Comparison of ENCODE assay signal across 9 mouse cellular contexts in genomic region chr7:132712044-132712708, GRCm38 (mm10).
A peak's percentile ranks its signal among the peaks of the same experiment; 100 is the strongest.
DNase-seq lines count a peak whose midpoint lies in the region; ATAC-seq lines count a peak whose summit lies in the region.
"Had no signal": no experiment of that assay in that cellular context is flagged by ENCODE, and none has a peak within 500 bp of the region (broad histone marks: within the 10 kb centered on the region; RNA-seq: fewer than 3 reads in every experiment).

No protein-coding gene starts in this region.

- H3K4me1 ChIP-seq in heart, embryonic 10.5 days = peaks cover 58% of the 10 kb centered on the region
- H3K4me1 ChIP-seq in brown adipose tissue, adult 24 weeks (ENCODE audit: control insufficient read depth, insufficient read depth, insufficient read length, low read length) = peaks cover 61% of the 10 kb centered on the region
- H3K4me1 ChIP-seq in intestine, embryonic 15.5 days (replicated peaks) = peaks cover 32% of the 10 kb centered on the region
- peaks cover 42% of the 10 kb centered on the region for H3K4me1 ChIP-seq in midbrain, embryonic 10.5 days

- H3K9me3 ChIP-seq in heart, embryonic 10.5 days = no peaks in the 10 kb centered on the region
- no peaks in the 10 kb centered on the region for H3K9me3 ChIP-seq in intestine, embryonic 15.5 days
- no peaks in the 10 kb centered on the region for H3K9me3 ChIP-seq in midbrain, embryonic 10.5 days (replicated peaks)

- no peaks in the 10 kb centered on the region for H3K27me3 ChIP-seq in heart, embryonic 10.5 days (ENCODE audit: insufficient read depth, poor library complexity, severe bottlenecking)
- H3K27me3 ChIP-seq in intestine, embryonic 15.5 days (replicated peaks) = no peaks in the 10 kb centered on the region
- H3K27me3 ChIP-seq in midbrain, embryonic 10.5 days (ENCODE audit: low read depth, poor library complexity, severe bottlenecking) = no peaks in the 10 kb centered on the region

- H3K9ac ChIP-seq in intestine, embryonic 15.5 days = no peak overlapping the region

- ATAC-seq in intestine, embryonic 15.5 days = peak; percentile 60

- no peak overlapping the region for H3K4me3 ChIP-seq in heart, embryonic 10.5 days
- H3K4me3 ChIP-seq in brown adipose tissue, adult 24 weeks (ENCODE audit: insufficient read depth, low read depth, low read length) = no peak overlapping the region
- H3K4me3 ChIP-seq in intestine, embryonic 15.5 days (replicated peaks) = no peak overlapping the region
- H3K4me3 ChIP-seq in midbrain, embryonic 10.5 days = no peak overlapping the region
- H3K4me3 ChIP-seq: erythroblast, embryonic 14.5 days had no signal

- peaks cover 5% of the 10 kb centered on the region for H3K36me3 ChIP-seq in heart, embryonic 10.5 days
- no peaks in the 10 kb centered on the region for H3K36me3 ChIP-seq in intestine, embryonic 15.5 days
- H3K36me3 ChIP-seq in midbrain, embryonic 10.5 days = peaks cover 32% of the 10 kb centered on the region

- 0 out of 2 replicates have a peak overlapping the region, but pooled peaks have one; percentile 4 for H3K4me2 ChIP-seq in intestine, embryonic 15.5 days (replicated peaks)

- H3K27ac ChIP-seq in heart, embryonic 10.5 days = peak overlapping the region; percentile 84
- peak overlapping the region; percentile 35 for H3K27ac ChIP-seq in brown adipose tissue, adult 24 weeks (replicated peaks; ENCODE audit: low read depth, low read length)
- H3K27ac ChIP-seq in intestine, embryonic 15.5 days = peak overlapping the region; percentile 45
- peak overlapping the region; percentile 61 for H3K27ac ChIP-seq in midbrain, embryonic 10.5 days (replicated peaks)

- DNase-seq in heart, embryonic 10.5 days (ENCODE audit: low spot score) = no peak
- no peak for DNase-seq in heart, adult 9 months (ENCODE audit: low spot score in 2 of 2)
- no peak for DNase-seq in midbrain, embryonic 10.5 days (ENCODE audit: low spot score)
- DNase-seq in cerebellum, adult 9-10 months = no peak
- DNase-seq in right cerebral cortex, postnatal 36 days (ENCODE audit: low spot score in 2 of 2) = no peak
- no peak for DNase-seq in left cerebral cortex, adult 8-10 months (ENCODE audit: low spot score in 2 of 2)

- WGBS in heart, embryonic 10.5 days = 41% methylated on average over 16 of the region's 16 CpGs
- WGBS in intestine, embryonic 15.5 days = 27% methylated on average over 16 of the region's 16 CpGs
- 61% methylated on average over 16 of the region's 16 CpGs for WGBS in midbrain, embryonic 10.5 days
